Mouse (Mus musculus) ES-E14 (cell line): ENCODE measurements at regions not wholly inside any gene's neighbourhood (a gene's known extent, or its start where the extent isn't known, plus 50 kb on each side); places are given as distances from the start of the nearest gene placed in this dataset.

Experiments used
- DNase-seq: peaks from one replicate; pipeline ENCODE4 v3.0.0-alpha.2; 2013; ENCODE audit warnings: low read depth, low spot score
- H3K27ac ChIP-seq: 2 replicates; pipeline ENCODE4 v1.5.1; 2012; ENCODE audit warnings: low read depth, mild to moderate bottlenecking, low read length, moderate library complexity, mixed read lengths; ENCODE audit not compliant: poor library complexity, insufficient read depth, severe bottlenecking
- H3K36me3 ChIP-seq: 2 replicates; pipeline ENCODE4 v1.6.1; 2012; ENCODE audit warnings: mild to moderate bottlenecking, low read length, moderate library complexity, mixed read lengths; ENCODE audit not compliant: control insufficient read depth, poor library complexity, insufficient read depth, severe bottlenecking
- H3K4me1 ChIP-seq, 2 experiments: fragments of 150-350 bp in 1 of 2; sonication (generic) in 1 of 2; 2 replicates each; pipeline ENCODE4 v1.6.1; 2012; ENCODE audit warnings: low read length in 2 of 2, mild to moderate bottlenecking in 1 of 2, mixed read lengths in 1 of 2; ENCODE audit not compliant: control insufficient read depth in 2 of 2, insufficient read depth in 2 of 2, poor library complexity in 1 of 2
- H3K4me3 ChIP-seq, 2 experiments: fragments of 150-350 bp in 1 of 2; sonication (generic) in 1 of 2; 2 replicates each; pipeline ENCODE4 v1.5.1; 2012; ENCODE audit warnings: low read length in 2 of 2, low read depth in 1 of 2, mild to moderate bottlenecking in 1 of 2, mixed read lengths in 1 of 2; ENCODE audit not compliant: insufficient read depth in 1 of 2, poor library complexity in 1 of 2, severe bottlenecking in 1 of 2
- H3K9ac ChIP-seq: 2 replicates; pipeline ENCODE4 v1.6.1; 2012; ENCODE audit warnings: low read depth, mild to moderate bottlenecking, low read length, mixed read lengths; ENCODE audit not compliant: poor library complexity, insufficient read depth, severe bottlenecking
- H3K9me3 ChIP-seq: fragments of 150-350 bp; sonication (generic); 2 replicates; pipeline ENCODE4 v1.6.1; 2012; ENCODE audit warnings: low read depth, mild to moderate bottlenecking, low read length; ENCODE audit not compliant: control insufficient read depth, insufficient read depth
- CHD2 ChIP-seq: IDR thresholded peaks from 2 replicates; pipeline ENCODE4 v1.6.1; 2014; ENCODE audit warnings: mild to moderate bottlenecking, low read depth, low read length, inconsistent platforms
- HCFC1 ChIP-seq: IDR thresholded peaks from 2 replicates; pipeline ENCODE4 v1.6.1; 2012; ENCODE audit warnings: low read length, inconsistent platforms, borderline replicate concordance; ENCODE audit not compliant: insufficient read depth
- MAFK ChIP-seq: IDR thresholded peaks from 2 replicates; pipeline ENCODE4 v1.6.1; 2014; ENCODE audit warnings: mild to moderate bottlenecking, low read depth, low read length, inconsistent platforms; ENCODE audit not compliant: insufficient read depth
- ZC3H11A ChIP-seq: IDR thresholded peaks from 2 replicates; pipeline ENCODE4 v1.6.1; 2012; ENCODE audit warnings: low read depth, mild to moderate bottlenecking, inconsistent platforms, low read length, borderline replicate concordance
- ZNF384 ChIP-seq: IDR thresholded peaks from 2 replicates; pipeline ENCODE4 v1.6.1; 2012; ENCODE audit warnings: low read depth, low read length, inconsistent platforms
- in situ Hi-C, 2 experiments: fragments of 600-800 bp; cut with MboI; formaldehyde crosslinking; loops; one replicate each; pipeline ENCODE4 v1.15.1; 2025; ENCODE audit warnings: low sequenced_read_pairs in 2 of 2, inconsistent platforms in 1 of 2; ENCODE audit not compliant: unreplicated experiment in 2 of 2

DNA sequence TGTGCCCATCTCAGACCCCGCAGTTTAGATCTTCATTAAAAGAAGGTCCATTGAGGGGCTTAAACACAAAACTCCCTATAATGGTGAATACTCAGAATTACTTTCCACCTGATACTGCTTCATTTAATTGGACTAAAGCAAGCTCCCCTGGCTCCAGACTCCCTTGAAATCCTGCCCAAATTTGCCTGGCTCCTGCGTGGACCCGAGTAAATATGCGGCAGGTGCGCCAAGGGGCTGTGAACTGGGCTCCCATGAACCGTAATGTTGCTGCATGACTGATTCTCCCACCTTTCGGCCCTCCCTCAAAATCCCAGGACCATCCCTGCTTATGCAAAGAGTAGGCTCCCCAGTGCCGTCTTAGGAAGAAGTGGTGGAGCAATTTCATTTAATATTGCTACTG lies 573.7 kb downstream of the Ccdc171 start:
- TF ChIP-seq CHD2 (no peak), ZC3H11A (no peak), MAFK (no peak), ZNF384 (no peak), HCFC1 (no peak)
- Histone ChIP-seq H3K9ac (no peak overlapping the region), H3K4me1 (no peaks in the 10 kb centered on the region), H3K9me3 (no peaks in the 10 kb centered on the region), H3K36me3 (no peaks in the 10 kb centered on the region), H3K27ac (no peak overlapping the region), H3K4me3 (no peak overlapping the region)
- in situ Hi-C loops: no loop called here
- no peak for DNase-seq

DNA sequence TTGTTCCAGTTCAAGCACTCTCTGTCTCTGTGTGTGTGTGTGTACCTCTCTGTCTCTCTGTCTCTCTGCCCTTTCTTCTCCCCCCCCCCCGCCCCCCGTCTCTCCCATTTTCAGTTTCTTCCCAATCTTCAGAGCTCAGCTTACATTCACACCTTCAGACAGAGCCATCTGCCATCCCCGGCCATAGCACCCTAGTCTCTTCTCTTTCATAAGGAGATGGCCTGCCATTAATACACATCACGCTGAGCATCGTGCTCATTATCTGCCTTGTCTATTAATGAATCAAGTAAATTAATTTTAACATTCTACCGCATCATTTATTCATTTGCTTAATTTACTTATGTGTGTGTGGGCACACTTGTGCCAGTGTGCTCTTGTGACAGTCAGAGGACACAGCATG lies 573.2 kb downstream of the Bnc2 start:
- no peak for DNase-seq
- Histone ChIP-seq H3K36me3 (no peaks in the 10 kb centered on the region), H3K27ac (no peak overlapping the region), H3K9me3 (no peaks in the 10 kb centered on the region), H3K4me1 (no peaks in the 10 kb centered on the region), H3K4me3 (no peak overlapping the region), H3K9ac (no peak overlapping the region)
- in situ Hi-C loops: no loop called here
- TF ChIP-seq ZC3H11A (no peak), ZNF384 (no peak), HCFC1 (no peak), MAFK (no peak), CHD2 (no peak)

DNA sequence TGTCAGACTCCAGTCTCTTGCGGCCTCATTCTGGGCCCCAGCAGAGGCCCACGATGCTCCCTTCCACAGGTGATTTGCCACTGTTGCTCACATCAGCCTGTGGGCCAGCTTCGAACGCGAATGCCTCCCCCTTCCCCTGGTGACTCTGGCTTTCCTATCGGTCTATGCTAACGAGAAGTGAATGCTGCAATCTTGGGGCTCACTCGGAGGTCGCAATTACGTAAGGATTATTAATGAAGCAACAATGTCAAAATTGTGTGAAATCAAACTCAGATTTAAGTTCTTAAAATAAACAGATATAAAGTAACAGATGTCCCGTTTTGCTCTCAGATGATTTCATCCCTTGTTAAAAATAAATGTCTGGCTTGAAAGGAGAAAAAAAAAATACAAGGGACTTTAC lies 572.3 kb downstream of the Bnc2 start:
- Histone ChIP-seq H3K36me3 (no peaks in the 10 kb centered on the region), H3K9ac (no peak overlapping the region), H3K4me1 (no peaks in the 10 kb centered on the region), H3K9me3 (no peaks in the 10 kb centered on the region), H3K4me3 (no peak overlapping the region), H3K27ac (no peak overlapping the region)
- TF ChIP-seq HCFC1 (no peak), MAFK (no peak), CHD2 (no peak), ZNF384 (no peak)
- no peak for DNase-seq
- in situ Hi-C loops: no loop called here

DNA sequence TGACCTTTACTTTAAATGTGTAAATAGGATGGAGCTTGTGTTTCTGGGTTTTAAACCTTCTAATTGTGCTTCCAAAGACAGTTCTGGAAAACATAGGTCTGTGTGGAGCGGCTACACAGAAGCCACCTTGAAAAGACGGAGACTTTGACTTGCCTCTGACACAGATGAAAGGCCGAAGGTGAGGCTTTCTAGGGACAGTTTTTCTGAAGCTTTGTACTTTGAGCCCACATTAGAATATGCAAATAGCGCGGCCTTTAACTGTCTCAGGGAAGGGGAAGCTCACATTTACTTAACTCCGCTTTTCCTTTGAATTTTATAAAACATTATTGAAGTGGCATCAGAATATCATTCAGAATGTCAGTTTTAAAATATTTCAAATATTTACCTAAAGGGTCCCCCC lies 566.5 kb downstream of the Bnc2 start:
- no peak for DNase-seq
- TF ChIP-seq MAFK (no peak), HCFC1 (no peak), ZNF384 (no peak), CHD2 (no peak), ZC3H11A (no peak)
- in situ Hi-C loops: no loop called here
- Histone ChIP-seq H3K9me3 (no peaks in the 10 kb centered on the region), H3K36me3 (no peaks in the 10 kb centered on the region), H3K4me1 (no peaks in the 10 kb centered on the region), H3K4me3 (no peak overlapping the region), H3K9ac (no peak overlapping the region), H3K27ac (no peak overlapping the region)

DNA sequence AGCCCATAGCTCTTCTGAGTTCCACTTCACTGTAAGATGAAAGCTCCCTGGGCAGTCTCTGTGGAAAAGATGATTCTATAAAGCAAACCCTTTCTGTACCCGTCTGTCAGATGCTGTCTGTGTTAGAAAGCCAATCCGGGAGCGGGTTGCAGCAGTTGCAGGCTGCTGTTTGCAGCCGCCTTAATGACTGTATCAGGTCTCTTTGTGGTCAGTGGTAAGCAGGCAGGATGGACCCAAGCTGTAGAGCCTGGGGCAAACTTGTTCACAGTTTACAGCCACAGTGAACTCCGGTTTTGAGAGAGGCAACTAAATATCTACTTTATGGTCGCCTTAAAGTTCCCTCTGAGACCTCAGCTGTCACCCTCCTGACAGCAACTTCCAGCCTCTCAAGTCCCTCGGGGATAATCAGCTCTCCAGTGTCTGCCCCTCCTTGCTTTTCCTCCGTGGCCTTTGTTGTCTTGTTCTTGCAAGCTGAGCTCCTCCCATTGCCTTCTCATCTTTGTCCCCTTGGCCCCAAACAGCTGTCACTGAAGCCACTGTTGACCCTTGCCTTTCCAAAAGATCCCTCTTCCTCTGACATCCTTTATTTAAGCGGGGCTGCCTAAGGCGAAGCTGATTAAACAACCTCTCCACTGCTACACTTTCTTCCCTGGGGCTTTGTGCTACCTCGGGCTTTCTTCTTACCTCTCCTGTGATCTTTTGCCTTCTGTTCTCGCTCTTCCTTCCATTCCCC lies 565.1 kb downstream of the Bnc2 start:
- H3K9me3 ChIP-seq: no peaks in the 10 kb centered on the region
- H3K4me3 ChIP-seq: no peak overlapping the region
- H3K4me1 ChIP-seq: no peaks in the 10 kb centered on the region
- in situ Hi-C loops: no loop called here
- no peaks in the 10 kb centered on the region for H3K36me3 ChIP-seq
- DNase-seq: no peak
- H3K27ac ChIP-seq: no peak overlapping the region
- no peak overlapping the region for H3K9ac ChIP-seq
- TF ChIP-seq CHD2 (no peak), ZC3H11A (no peak), HCFC1 (no peak), ZNF384 (no peak), MAFK (no peak)
